Mouse (Mus musculus) limb, embryonic 15.5 days (tissue): ENCODE measurements around the gene Psmc1. TPM values are rescaled to one million over a fixed set of nuclear protein-coding genes. Genes with fewer than 3 reads are reported as not detected.

Source experiments
- ATAC-seq: fragments of 200-750 bp; cut with Nextera tagmentation; 2 replicates; pipeline ENCODE4 v1.8.0; 2017; ENCODE audit warnings: low read depth, moderate TSS enrichment; ENCODE audit not compliant: insufficient number of reproducible peaks, low FRiP score, low TSS enrichment
- H3K27ac ChIP-seq: fragments of 300-500 bp; sonication (generic); 2 replicates; pipeline ENCODE4 v1.5.1; 2015; ENCODE audit warnings: moderate library complexity, mild to moderate bottlenecking, inconsistent platforms
- H3K27me3 ChIP-seq: fragments of 300-500 bp; sonication (generic); 2 replicates; pipeline ENCODE4 v1.6.1; 2015; ENCODE audit warnings: inconsistent platforms
- H3K36me3 ChIP-seq: fragments of 300-500 bp; sonication (generic); 2 replicates; pipeline ENCODE4 v1.6.1; 2015; ENCODE audit warnings: inconsistent platforms
- H3K4me1 ChIP-seq: fragments of 300-500 bp; sonication (generic); 2 replicates; pipeline ENCODE4 v1.6.1; 2015; ENCODE audit warnings: inconsistent platforms
- H3K4me2 ChIP-seq: fragments of 300-500 bp; sonication (generic); 2 replicates; pipeline ENCODE4 v1.6.1; 2015; ENCODE audit warnings: mild to moderate bottlenecking, inconsistent platforms
- H3K4me3 ChIP-seq: fragments of 300-500 bp; sonication (generic); 2 replicates; pipeline ENCODE4 v1.5.1; 2015; ENCODE audit warnings: mild to moderate bottlenecking, inconsistent platforms
- H3K9ac ChIP-seq: fragments of 300-500 bp; sonication (generic); 2 replicates; pipeline ENCODE4 v1.6.1; 2015; ENCODE audit warnings: inconsistent platforms
- H3K9me3 ChIP-seq: fragments of 300-500 bp; sonication (generic); 2 replicates; pipeline ENCODE4 v1.6.1; 2016; ENCODE audit warnings: inconsistent platforms
- WGBS: fragments of 180-500 bp; shearing (Covaris S2); methylation state at CpG from one replicate; pipeline ENCODE4 v1.1.7; 2015; 5-methylcytosine and 5-hydroxymethylcytosine counted together
- polyA plus RNA-seq: library from polyadenylated mRNA; unstranded; fragments of >200 nt; fragmentation: Nextera tagmentation; extraction: Ambion mirVana; gene quantifications from 2 replicates; pipeline ENCODE4 v1.2.1, GENCODE M21; 2015

Psmc1 gene
- polyA plus RNA-seq, 1 experiment from 2014 or later = 233 TPM

DNA sequence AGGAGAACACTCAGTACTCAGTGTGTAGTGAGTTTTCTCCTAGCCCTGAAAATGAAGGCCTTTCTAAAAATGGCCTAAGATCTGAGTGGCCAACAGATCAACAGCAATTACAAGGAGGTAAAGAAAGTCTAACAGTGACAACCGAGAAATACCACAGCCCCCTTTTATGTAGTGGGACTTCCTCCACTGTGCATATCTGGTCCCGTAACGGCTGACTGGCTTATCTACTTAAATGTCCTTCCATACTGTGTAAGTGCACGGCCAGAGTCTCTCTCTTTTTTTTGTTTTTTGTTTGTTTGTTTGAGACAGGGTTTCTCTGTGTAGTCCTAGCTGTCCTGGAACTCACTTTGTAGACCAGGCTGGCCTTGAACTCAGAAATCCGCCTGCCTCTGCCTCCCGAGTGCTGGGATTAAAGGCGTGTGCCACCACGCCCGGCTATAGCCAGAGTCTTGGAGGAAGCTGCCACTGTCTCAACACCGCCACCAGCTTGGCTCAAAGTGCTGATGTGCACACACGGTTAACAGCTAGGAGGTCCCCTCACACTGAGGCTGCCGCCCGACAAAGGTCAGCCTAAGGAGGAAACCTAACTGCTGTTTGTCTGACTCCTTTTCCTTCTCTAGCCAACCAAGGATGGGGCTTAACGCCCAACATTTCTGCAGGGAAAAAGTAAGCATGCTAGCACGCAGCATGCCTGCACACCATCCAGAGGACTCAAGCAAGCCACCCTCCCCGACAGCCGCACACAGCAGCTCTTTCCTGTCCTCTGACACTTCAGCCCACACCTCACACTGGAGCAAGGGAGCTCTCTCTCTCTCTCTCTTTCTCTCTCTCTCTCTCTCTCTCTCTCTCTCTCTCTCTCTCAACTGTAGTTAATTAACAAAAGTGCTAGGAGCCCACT is 17.3 kb downstream of the Psmc1 start:
- ATAC-seq = no peak
- no peak overlapping the region for H3K27ac ChIP-seq

DNA sequence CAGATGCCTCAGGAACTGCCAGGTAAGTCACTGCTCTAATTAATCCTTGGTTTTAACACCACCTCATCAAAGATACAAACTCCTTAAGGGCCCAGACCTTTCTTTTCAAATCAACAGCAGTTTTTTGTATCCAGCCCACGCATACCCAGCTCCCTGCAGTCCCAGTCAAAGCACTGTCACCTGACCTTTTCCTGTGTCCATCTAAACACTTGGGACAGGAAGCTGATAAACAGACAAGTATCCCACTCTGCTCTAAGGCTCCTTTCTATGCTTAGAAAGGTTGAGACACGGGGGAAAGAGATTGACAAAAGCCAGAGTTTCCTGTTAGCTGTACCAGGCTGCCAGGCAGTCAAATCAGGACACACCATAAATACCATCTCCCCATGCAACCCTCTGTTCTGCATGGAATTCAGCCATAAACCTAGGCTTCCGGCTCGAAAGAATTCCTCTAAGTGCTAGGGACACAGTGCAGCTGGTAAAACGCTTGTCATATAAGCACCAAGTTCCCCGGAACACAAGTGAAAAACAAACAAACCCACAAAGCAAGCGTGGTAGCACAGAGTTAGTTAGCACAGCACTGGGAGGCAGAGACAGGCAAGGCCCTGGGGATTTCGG is 18.0 kb downstream of the Psmc1 start:
- H3K27me3 ChIP-seq = no peaks in the 10 kb centered on the region
- H3K4me2 ChIP-seq = no peak overlapping the region
- ATAC-seq = no peak
- no peaks in the 10 kb centered on the region for H3K9me3 ChIP-seq
- peaks cover 10% of the 10 kb centered on the region; the same call in 1 of the 2 replicates for H3K4me1 ChIP-seq
- peaks cover 85% of the 10 kb centered on the region for H3K36me3 ChIP-seq
- no peak overlapping the region for H3K9ac ChIP-seq
- no peak overlapping the region for H3K4me3 ChIP-seq
- no peak overlapping the region for H3K27ac ChIP-seq
- WGBS = 41% methylated on average over 8 of the region's 8 CpGs

More for the DNA sequence above, 17.3 kb downstream of the Psmc1 start:
- no peaks in the 10 kb centered on the region for H3K27me3 ChIP-seq
- peaks cover 10% of the 10 kb centered on the region; the same call in 1 of the 2 replicates for H3K4me1 ChIP-seq
- no peak overlapping the region for H3K4me2 ChIP-seq
- no peak overlapping the region for H3K9ac ChIP-seq
- peaks cover 81% of the 10 kb centered on the region for H3K36me3 ChIP-seq
- 66% methylated on average over 17 of the region's 17 CpGs for WGBS
- no peak overlapping the region for H3K4me3 ChIP-seq
- H3K9me3 ChIP-seq = no peaks in the 10 kb centered on the region

DNA sequence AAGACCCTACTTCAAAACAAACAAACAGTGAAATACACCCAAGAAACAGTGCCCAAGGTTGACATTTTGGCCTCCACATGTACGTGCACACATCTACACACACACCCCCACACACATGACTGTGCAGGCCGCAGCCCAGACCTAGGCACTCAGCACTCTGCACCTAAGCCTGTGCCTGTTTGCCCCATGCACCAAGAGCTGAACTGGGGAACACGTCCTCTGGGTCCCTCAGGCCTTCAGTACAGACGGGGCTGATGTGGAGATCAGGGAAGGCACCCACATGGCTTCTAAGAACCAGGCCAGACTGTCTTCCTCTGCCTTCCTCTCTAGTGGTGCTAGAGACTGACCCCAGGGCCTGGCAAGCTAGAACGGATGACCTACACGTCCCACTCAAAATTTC is 18.6 kb downstream of the Psmc1 start:
- ATAC-seq = no peak
- Histone ChIP-seq H3K27me3 (no peaks in the 10 kb centered on the region), H3K4me3 (no peak overlapping the region), H3K9ac (no peak overlapping the region), H3K9me3 (no peaks in the 10 kb centered on the region), H3K4me1 (peaks cover 10% of the 10 kb centered on the region; the same call in 1 of the 2 replicates), H3K4me2 (no peak overlapping the region), H3K27ac (no peak overlapping the region), H3K36me3 (peaks cover 85% of the 10 kb centered on the region)
- WGBS = 64% methylated on average over 6 of the region's 6 CpGs

DNA sequence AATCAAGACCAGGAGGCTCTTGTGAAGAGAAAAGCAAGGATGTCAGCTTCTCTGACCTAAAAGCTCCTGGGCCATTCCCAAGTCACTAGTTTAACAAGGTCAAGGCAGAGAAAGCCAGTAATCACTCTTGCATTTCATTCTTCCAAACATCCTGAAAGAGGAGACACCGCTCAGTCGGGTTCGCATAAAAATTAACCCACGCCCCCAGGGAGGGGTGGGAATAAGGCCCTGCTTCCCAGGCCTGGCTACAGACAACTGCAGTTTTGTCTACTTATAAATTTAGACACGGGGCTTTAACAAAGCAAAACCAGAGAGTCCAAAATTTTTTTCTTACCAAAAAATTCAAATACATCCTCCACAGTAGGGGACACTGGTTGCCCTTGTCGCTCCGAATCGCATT is 19.0 kb downstream of the Psmc1 start:
- Histone ChIP-seq H3K4me2 (no peak overlapping the region), H3K4me1 (peaks cover 10% of the 10 kb centered on the region; the same call in 1 of the 2 replicates), H3K9ac (no peak overlapping the region), H3K27me3 (no peaks in the 10 kb centered on the region), H3K27ac (no peak overlapping the region), H3K36me3 (peaks cover 85% of the 10 kb centered on the region), H3K9me3 (no peaks in the 10 kb centered on the region), H3K4me3 (no peak overlapping the region)
- no peak for ATAC-seq
- 58% methylated on average over 8 of the region's 8 CpGs for WGBS

DNA sequence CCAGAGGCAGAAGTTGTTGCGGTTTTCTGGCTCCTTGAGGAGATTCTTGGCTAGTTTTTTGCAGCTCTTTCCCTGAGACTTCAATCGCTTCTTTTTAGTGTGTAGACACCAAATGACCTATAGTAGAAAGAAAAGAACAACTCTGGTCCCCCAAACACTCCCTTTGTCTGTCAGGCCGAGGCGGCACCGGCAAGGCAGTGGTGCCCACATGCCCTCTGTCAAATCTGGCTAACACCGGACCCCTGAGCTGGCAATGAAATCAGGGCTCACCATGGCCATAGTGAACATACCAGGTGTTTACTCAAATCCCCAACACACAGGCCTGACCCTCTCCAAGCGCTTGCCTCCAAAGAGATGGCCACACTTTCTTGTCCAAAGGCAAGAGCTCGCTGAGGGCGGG is 21.2 kb downstream of the Psmc1 start:
- 87% methylated on average over 9 of the region's 9 CpGs for WGBS
- H3K27me3 ChIP-seq = no peaks in the 10 kb centered on the region
- H3K4me1 ChIP-seq = peaks cover 10% of the 10 kb centered on the region; the same call in 1 of the 2 replicates
- H3K36me3 ChIP-seq = peaks cover 79% of the 10 kb centered on the region
- ATAC-seq = no peak
- no peak overlapping the region for H3K9ac ChIP-seq
- H3K4me3 ChIP-seq = no peak overlapping the region
- H3K27ac ChIP-seq = no peak overlapping the region
- no peaks in the 10 kb centered on the region for H3K9me3 ChIP-seq
- no peak overlapping the region for H3K4me2 ChIP-seq

DNA sequence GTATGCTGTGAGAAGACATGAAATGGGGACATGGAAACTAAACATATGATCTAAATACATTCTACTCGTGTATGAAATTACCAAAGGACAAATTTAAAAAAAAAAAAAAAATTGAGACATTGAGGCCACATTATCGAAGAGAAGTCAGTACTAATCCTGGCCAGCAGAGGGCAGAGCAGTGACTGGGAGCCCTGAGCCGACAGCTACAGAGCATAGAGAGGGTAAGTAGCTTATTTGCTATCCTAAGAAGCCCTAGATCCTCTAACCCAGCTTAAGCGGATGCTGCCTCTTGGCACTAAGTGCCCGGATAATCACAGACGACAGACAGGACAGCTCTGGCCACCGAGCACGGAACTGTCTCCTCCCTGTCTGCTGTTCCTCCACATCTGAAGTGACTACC is 21.7 kb downstream of the Psmc1 start:
- ATAC-seq = no peak
- Histone ChIP-seq H3K36me3 (peaks cover 79% of the 10 kb centered on the region), H3K9ac (no peak overlapping the region), H3K4me2 (no peak overlapping the region), H3K27ac (no peak overlapping the region), H3K9me3 (no peaks in the 10 kb centered on the region), H3K4me3 (no peak overlapping the region), H3K27me3 (no peaks in the 10 kb centered on the region), H3K4me1 (peaks cover 10% of the 10 kb centered on the region; the same call in 1 of the 2 replicates)
- 46% methylated on average over 8 of the region's 8 CpGs for WGBS

DNA sequence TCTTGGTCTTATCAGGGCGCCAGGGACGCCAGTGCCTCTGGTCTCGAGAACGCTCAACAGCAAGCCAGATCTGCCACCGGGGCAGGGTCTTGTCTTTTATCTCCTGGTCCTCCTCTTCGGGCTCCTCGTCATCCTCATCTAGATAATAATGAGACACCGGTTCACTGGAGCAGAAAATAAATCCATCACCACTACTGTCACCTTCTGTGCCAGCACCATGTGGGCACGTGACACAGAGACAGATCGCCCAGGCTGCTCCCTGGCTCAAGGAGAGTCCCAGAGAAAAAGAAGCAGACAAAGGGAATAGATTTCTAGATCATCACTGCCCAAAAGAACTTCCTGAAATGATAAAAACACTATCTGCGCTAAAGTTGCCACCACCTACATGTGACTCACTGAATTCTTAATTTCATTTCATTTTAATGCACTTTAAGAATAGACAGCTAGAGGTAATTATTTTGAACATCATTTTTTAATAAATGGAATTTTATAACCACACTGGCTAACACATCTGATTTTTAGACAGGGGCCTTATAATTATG is 24.5 kb downstream of the Psmc1 start:
- no peak for ATAC-seq
- Histone ChIP-seq H3K4me3 (no peak overlapping the region), H3K36me3 (peaks cover 87% of the 10 kb centered on the region), H3K27ac (no peak overlapping the region), H3K27me3 (no peaks in the 10 kb centered on the region), H3K9ac (no peak overlapping the region), H3K9me3 (no peaks in the 10 kb centered on the region), H3K4me1 (no peaks in the 10 kb centered on the region), H3K4me2 (no peak overlapping the region)
- 89% methylated on average over 11 of the region's 11 CpGs for WGBS

DNA sequence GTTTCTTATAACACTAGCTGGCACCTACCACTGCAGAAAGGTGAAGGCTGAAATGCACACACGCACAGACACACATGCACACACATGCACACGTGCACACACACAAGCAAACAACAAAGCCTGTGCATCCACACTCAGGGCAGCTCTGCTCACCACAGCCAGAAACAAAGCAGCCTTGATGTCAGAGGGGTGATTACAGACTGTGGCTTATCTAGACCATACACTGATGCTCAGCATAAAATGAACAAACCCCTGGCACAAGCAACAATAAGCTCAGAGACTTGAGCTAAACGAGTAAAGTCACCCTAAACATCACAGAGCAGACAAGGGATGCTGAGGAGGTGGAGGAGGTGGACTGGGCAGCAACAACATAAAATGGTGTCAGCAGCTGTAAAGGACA is 25.2 kb downstream of the Psmc1 start:
- Histone ChIP-seq H3K4me2 (no peak overlapping the region), H3K27ac (no peak overlapping the region), H3K36me3 (peaks cover 88% of the 10 kb centered on the region), H3K4me3 (no peak overlapping the region), H3K9ac (no peak overlapping the region), H3K4me1 (no peaks in the 10 kb centered on the region), H3K27me3 (no peaks in the 10 kb centered on the region), H3K9me3 (no peaks in the 10 kb centered on the region)
- ATAC-seq = no peak
- WGBS = 84% methylated on average over 3 of the region's 3 CpGs

DNA sequence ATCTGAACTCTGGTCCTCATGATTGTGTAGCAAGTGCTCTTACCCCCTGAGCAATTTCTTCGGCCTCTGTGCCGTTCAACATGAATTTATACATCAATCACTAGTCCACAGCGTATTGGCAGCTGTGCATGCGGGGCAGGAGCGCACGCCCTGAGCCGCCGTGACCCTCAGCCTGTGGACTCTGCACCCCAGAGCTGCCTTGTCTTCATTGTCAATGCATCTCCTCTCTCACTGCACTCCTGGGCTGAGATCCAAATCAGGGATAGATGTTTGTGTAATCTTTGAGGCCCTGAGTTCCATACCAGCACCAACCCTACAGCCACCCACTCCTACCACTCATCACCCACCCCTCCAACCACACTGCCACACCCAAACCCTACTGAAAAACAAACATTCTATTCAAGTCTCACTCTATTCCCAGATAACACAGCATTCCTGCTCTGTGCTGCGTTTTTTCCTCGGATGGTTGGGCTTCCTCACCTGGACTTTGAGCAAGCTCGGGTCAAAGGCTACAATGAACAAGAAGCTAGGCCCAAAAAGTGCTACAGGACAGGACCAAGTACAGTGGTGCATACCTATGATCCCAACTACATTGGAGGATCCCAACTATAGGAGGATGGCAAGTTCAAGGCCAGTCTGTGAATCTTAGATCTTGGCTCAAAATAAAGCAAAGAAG is 33.0 kb downstream of the Psmc1 start:
- no peaks in the 10 kb centered on the region; the same call in 1 of the 2 replicates for H3K9me3 ChIP-seq
- H3K4me2 ChIP-seq = no peak overlapping the region
- H3K27me3 ChIP-seq = no peaks in the 10 kb centered on the region
- no peak overlapping the region for H3K9ac ChIP-seq
- WGBS = 94% methylated on average over 11 of the region's 11 CpGs
- H3K27ac ChIP-seq = no peak overlapping the region
- no peak overlapping the region for H3K4me3 ChIP-seq
- H3K4me1 ChIP-seq = no peaks in the 10 kb centered on the region
- no peak for ATAC-seq
- peaks cover 91% of the 10 kb centered on the region for H3K36me3 ChIP-seq

DNA sequence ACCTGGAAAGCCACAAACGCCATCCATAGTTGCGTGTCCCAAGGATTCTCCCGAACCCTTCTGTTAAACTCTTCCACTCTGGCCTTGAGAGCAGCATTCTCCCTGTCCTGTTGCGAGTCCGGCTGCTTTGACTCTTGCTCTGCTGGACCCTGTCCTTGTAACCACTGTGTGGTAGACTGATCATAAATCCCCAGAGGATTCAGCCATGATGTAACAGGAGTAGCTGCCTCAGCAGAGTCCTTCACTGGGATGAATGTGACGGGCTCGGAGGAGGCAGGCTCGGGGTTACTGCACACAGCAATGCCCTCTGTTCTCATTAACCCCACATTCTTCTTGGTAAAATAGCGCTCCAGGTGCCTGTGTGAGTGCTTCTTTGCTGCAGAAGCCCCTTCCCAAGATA is 33.8 kb downstream of the Psmc1 start:
- no peak overlapping the region for H3K4me3 ChIP-seq
- no peaks in the 10 kb centered on the region for H3K4me1 ChIP-seq
- no peak for ATAC-seq
- H3K4me2 ChIP-seq = no peak overlapping the region
- H3K27me3 ChIP-seq = no peaks in the 10 kb centered on the region
- peaks cover 89% of the 10 kb centered on the region for H3K36me3 ChIP-seq
- H3K9me3 ChIP-seq = no peaks in the 10 kb centered on the region; the same call in 1 of the 2 replicates
- no peak overlapping the region for H3K27ac ChIP-seq
- WGBS = 91% methylated on average over 9 of the region's 9 CpGs
- no peak overlapping the region for H3K9ac ChIP-seq

DNA sequence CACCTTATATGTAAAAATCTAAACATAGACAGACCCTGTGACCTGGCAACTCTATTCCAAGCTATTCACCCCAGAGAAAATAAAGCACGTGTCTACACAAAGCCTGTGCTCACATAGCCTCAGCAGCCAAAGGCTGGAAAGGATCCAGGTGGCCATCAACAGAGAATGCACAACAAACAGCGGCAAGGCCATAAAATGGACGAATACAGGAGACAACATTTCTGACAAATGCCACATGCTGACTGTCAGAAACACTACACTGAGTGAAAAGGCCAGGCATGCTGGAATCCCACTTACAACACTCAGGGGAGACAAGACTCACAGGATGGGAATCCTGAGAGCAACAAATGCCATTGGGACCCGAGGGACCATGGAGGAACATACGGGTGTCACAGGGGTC is 34.3 kb downstream of the Psmc1 start:
- H3K36me3 ChIP-seq = peaks cover 90% of the 10 kb centered on the region

More for the DNA sequence above, 34.3 kb downstream of the Psmc1 start:
- no peak overlapping the region for H3K27ac ChIP-seq
- no peak overlapping the region for H3K4me3 ChIP-seq
- no peaks in the 10 kb centered on the region for H3K27me3 ChIP-seq
- H3K4me2 ChIP-seq = no peak overlapping the region
- no peaks in the 10 kb centered on the region; the same call in 1 of the 2 replicates for H3K9me3 ChIP-seq
- H3K4me1 ChIP-seq = no peaks in the 10 kb centered on the region
- no peak overlapping the region for H3K9ac ChIP-seq
- no peak for ATAC-seq
- WGBS = 75% methylated on average over 5 of the region's 5 CpGs
